Mouse (Mus musculus): Measurements from ENCODE around the gene Uimc1. TPM values are rescaled to one million over a fixed set of nuclear protein-coding genes. Genes with fewer than 3 reads are reported as not detected.

Gene Uimc1
- polyA plus RNA-seq (2012; rRNA removed) = 7.8 and 8.7 TPM in 2 replicates

DNA sequence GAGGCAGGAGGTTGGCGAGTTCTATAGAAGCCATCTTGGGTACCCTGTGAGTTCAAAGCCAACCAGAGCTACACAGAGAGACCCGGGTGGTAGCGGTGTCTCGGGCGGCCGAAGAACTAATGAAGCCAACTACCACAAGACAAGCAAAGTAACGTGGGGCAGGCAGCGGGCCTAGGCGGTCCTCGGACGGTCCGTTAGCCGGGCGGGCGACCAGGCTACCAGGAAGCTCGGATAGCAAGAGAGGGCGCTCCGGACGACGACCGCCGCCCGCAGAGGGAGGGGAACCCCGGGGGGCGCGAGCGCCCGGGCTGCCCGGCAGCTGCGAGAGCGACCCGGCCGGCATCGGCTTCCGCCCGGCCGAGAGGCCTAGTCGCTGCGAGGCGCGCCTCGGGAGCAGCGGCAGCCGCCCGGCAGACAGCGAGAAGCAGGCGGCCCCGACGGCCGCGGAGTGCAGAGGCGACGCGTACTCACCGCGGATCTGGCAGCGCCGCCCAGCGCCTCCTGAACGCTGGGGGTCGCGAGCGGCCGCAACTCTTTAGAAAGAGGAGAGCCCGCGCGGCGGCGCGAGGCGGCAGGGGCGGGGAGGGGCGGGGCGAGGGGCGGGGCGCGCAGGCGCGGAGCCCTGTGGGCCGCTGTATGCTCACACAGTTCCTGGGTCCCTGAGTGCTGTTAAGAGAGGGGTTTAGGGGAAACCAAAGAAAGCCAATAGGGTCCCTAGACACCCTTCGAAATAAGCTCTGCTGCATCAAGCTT lies at the start of gene Uimc1:
TSS of gene Uimc1 (minus strand) at position 575 of the 753 bp plus-strand sequence.
- Histone ChIP-seq H3K4me1 (replicated peaks; ENCODE audit: control insufficient read depth, insufficient read depth, low read length) (peaks cover 13% of the 10 kb centered on the region), H3K27me3 (ENCODE audit: control insufficient read depth, insufficient read depth, low read length) (no peaks in the 10 kb centered on the region), H3K27ac (ENCODE audit: control insufficient read depth, insufficient read depth, low read length) (peak within 1 kb of the TSS; percentile 5; the same call in 1 of the 2 replicates), H3K4me3 (ENCODE audit: control insufficient read depth, insufficient read depth, low read length) (peak within 1 kb of the TSS; percentile 73), H3K36me3 (ENCODE audit: control insufficient read depth, insufficient read depth, low read length) (no peaks in the 10 kb centered on the region)
- TF ChIP-seq POLR2A (IDR thresholded peaks at IDR 0.05; ENCODE audit: control insufficient read depth, extremely low read depth, insufficient read depth, low read length, poor library complexity) (peak; percentile 84), CTCF (IDR thresholded peaks at IDR 0.05; ENCODE audit: borderline replicate concordance, control insufficient read depth, extremely low read depth, insufficient read depth, low read length, poor library complexity) (peak; percentile 65; the same call in 1 of the 2 replicates)
- peak; percentile 84 for DNase-seq
- WGBS = under 1% methylated on average over 80 of the region's 81 CpGs

DNA sequence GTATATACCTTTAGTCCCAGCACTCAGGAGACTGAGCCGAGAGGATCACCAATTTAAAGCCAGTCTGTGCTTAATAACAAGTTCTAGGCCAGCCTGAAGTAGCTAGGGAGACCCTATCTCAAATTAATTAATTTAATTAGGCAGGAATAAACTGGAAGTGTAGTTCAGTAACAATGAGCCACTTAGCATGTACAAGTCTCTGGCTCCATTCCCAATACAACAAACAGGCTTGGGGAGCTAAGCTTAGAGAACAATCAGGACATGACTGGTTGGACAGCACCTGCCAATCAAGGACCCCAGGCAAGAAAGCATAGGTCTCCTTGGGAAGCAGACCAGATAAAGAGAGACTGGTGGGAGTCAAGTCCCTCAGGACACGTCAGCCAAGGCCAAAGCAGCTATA lies 40.2 kb upstream of the Uimc1 start:
- WGBS = 90% methylated on average over 2 of the region's 2 CpGs
- H3K27me3 ChIP-seq (ENCODE audit: control insufficient read depth, insufficient read depth, low read length) = no peaks in the 10 kb centered on the region

DNA sequence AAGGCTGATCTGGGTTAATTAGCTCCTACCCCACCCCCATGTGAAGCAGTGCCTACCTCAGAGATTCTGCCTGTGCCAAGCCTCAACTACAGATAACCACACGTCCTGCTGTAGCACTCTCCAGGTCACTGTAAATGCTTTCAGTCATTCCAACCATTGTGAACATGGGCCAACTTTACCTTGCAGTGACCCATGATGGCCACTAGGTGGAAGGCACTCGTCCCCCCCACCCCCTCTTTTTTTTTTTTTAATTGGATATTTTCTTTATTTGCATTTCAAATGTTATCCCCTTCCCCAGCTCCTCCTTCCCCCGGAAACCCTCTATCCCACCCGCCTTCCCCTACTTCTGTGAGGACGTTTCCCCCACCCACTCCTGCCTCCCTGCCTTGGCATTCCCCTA lies 35.3 kb upstream of the Uimc1 start:
- WGBS = 19% methylated on average over 5 of the region's 5 CpGs
- TF ChIP-seq POLR2A (IDR thresholded peaks at IDR 0.05; ENCODE audit: control insufficient read depth, extremely low read depth, insufficient read depth, low read length, poor library complexity) (no peak), CTCF (IDR thresholded peaks at IDR 0.05; ENCODE audit: borderline replicate concordance, control insufficient read depth, extremely low read depth, insufficient read depth, low read length, poor library complexity) (no peak)
- DNase-seq = no peak

More for the DNA sequence above, 40.2 kb upstream of the Uimc1 start:
- TF ChIP-seq CTCF (IDR thresholded peaks at IDR 0.05; ENCODE audit: borderline replicate concordance, control insufficient read depth, extremely low read depth, insufficient read depth, low read length, poor library complexity) (no peak), POLR2A (IDR thresholded peaks at IDR 0.05; ENCODE audit: control insufficient read depth, extremely low read depth, insufficient read depth, low read length, poor library complexity) (no peak)
- no peaks in the 10 kb centered on the region for H3K36me3 ChIP-seq (ENCODE audit: control insufficient read depth, insufficient read depth, low read length)
- no peaks in the 10 kb centered on the region for H3K4me1 ChIP-seq (replicated peaks; ENCODE audit: control insufficient read depth, insufficient read depth, low read length)
- DNase-seq = no peak
- no peak overlapping the region for H3K4me3 ChIP-seq (ENCODE audit: control insufficient read depth, insufficient read depth, low read length)
- H3K27ac ChIP-seq (ENCODE audit: control insufficient read depth, insufficient read depth, low read length) = no peak overlapping the region

DNA sequence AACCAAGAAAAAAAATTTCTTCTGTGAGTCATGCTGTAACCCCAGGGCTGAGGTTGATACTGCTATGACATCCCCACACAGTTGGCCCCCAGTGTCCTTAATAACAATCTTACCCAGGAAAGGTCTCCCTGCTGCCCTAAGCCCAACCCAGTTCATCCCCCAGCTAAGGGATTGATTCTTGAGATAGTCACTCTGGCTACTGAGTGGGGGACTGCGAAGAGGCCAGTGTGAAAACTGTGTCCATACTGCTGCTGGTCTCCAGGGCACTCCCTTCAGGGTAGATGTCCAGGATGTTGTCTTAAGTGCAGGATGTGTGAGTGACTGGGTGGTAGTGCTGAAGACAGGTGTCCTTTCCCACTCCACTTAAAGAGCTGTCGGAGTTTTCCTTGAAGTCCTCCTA lies 33.3 kb upstream of the Uimc1 start, which contains the start of gene Gm17617:
TSS of gene Gm17617 (minus strand) at position 101 of the 400 bp plus-strand sequence.
- peaks cover 26% of the 10 kb centered on the region for H3K36me3 ChIP-seq (ENCODE audit: control insufficient read depth, insufficient read depth, low read length)
- H3K27ac ChIP-seq (ENCODE audit: control insufficient read depth, insufficient read depth, low read length) = no peak within 1 kb of the TSS

More for the DNA sequence above, 35.3 kb upstream of the Uimc1 start:
- Histone ChIP-seq H3K27ac (ENCODE audit: control insufficient read depth, insufficient read depth, low read length) (no peak overlapping the region), H3K36me3 (ENCODE audit: control insufficient read depth, insufficient read depth, low read length) (peaks cover 15% of the 10 kb centered on the region), H3K4me3 (ENCODE audit: control insufficient read depth, insufficient read depth, low read length) (no peak overlapping the region), H3K4me1 (replicated peaks; ENCODE audit: control insufficient read depth, insufficient read depth, low read length) (no peaks in the 10 kb centered on the region), H3K27me3 (ENCODE audit: control insufficient read depth, insufficient read depth, low read length) (no peaks in the 10 kb centered on the region)

GRCm38 (mm10) chr13:55124903-55125302 lies 24.8 kb upstream of the Uimc1 start:
- H3K27me3 ChIP-seq (ENCODE audit: control insufficient read depth, insufficient read depth, low read length) = no peaks in the 10 kb centered on the region; the same call in 1 of the 2 replicates
- no peak for DNase-seq
- TF ChIP-seq POLR2A (IDR thresholded peaks at IDR 0.05; ENCODE audit: control insufficient read depth, extremely low read depth, insufficient read depth, low read length, poor library complexity) (no peak), CTCF (IDR thresholded peaks at IDR 0.05; ENCODE audit: borderline replicate concordance, control insufficient read depth, extremely low read depth, insufficient read depth, low read length, poor library complexity) (no peak)
- 74% methylated on average over 6 of the region's 6 CpGs for whole genome bisulfite sequencing
- H3K4me1 ChIP-seq (replicated peaks; ENCODE audit: control insufficient read depth, insufficient read depth, low read length) = no peaks in the 10 kb centered on the region
- no peak overlapping the region for H3K4me3 ChIP-seq (ENCODE audit: control insufficient read depth, insufficient read depth, low read length)
- peaks cover 39% of the 10 kb centered on the region for H3K36me3 ChIP-seq (ENCODE audit: control insufficient read depth, insufficient read depth, low read length)
- no peak overlapping the region for H3K27ac ChIP-seq (ENCODE audit: control insufficient read depth, insufficient read depth, low read length)

More for the DNA sequence above, 33.3 kb upstream of the Uimc1 start, which contains the start of gene Gm17617:
- DNase-seq = no peak
- WGBS = 100% methylated on average over 2 of the region's 2 CpGs
- no peak within 1 kb of the TSS for H3K4me3 ChIP-seq (ENCODE audit: control insufficient read depth, insufficient read depth, low read length)
- H3K27me3 ChIP-seq (ENCODE audit: control insufficient read depth, insufficient read depth, low read length) = no peaks in the 10 kb centered on the region
- no peaks in the 10 kb centered on the region for H3K4me1 ChIP-seq (replicated peaks; ENCODE audit: control insufficient read depth, insufficient read depth, low read length)
- TF ChIP-seq CTCF (IDR thresholded peaks at IDR 0.05; ENCODE audit: borderline replicate concordance, control insufficient read depth, extremely low read depth, insufficient read depth, low read length, poor library complexity) (no peak), POLR2A (IDR thresholded peaks at IDR 0.05; ENCODE audit: control insufficient read depth, extremely low read depth, insufficient read depth, low read length, poor library complexity) (no peak)

GRCm38 (mm10) chr13:55114375-55114774 lies 14.3 kb upstream of the Uimc1 start:
- no peak for DNase-seq
- H3K4me1 ChIP-seq (replicated peaks; ENCODE audit: control insufficient read depth, insufficient read depth, low read length) = peaks cover 10% of the 10 kb centered on the region; the same call in 1 of the 2 replicates
- TF ChIP-seq CTCF (IDR thresholded peaks at IDR 0.05; ENCODE audit: borderline replicate concordance, control insufficient read depth, extremely low read depth, insufficient read depth, low read length, poor library complexity) (no peak), POLR2A (IDR thresholded peaks at IDR 0.05; ENCODE audit: control insufficient read depth, extremely low read depth, insufficient read depth, low read length, poor library complexity) (no peak)
- H3K4me3 ChIP-seq (ENCODE audit: control insufficient read depth, insufficient read depth, low read length) = no peak overlapping the region
- peaks cover 27% of the 10 kb centered on the region for H3K36me3 ChIP-seq (ENCODE audit: control insufficient read depth, insufficient read depth, low read length)
- 89% methylated on average over 6 of the region's 6 CpGs for WGBS
- H3K27ac ChIP-seq (ENCODE audit: control insufficient read depth, insufficient read depth, low read length) = no peak overlapping the region
- H3K27me3 ChIP-seq (ENCODE audit: control insufficient read depth, insufficient read depth, low read length) = no peaks in the 10 kb centered on the region
